Mouse (Mus musculus) midbrain, postnatal 0 days (tissue): ENCODE measurements around the gene Sbk3. TPM values are rescaled to one million over a fixed set of nuclear protein-coding genes. Genes with fewer than 3 reads are reported as not detected.

ENCODE experiments used
- ATAC-seq: fragments of 200-750 bp; cut with Nextera tagmentation; 2 replicates; pipeline ENCODE4 v1.8.0; 2017; ENCODE audit warnings: moderate number of reproducible peaks, mild to moderate bottlenecking, moderate TSS enrichment, moderate library complexity; ENCODE audit not compliant: low FRiP score
- DNase-seq: peaks from one replicate; pipeline ENCODE4 v3.0.0-alpha.2; 2015; ENCODE audit warnings: low spot score
- H3K27ac ChIP-seq: fragments of 300-500 bp; sonication (generic); 2 replicates; pipeline ENCODE4 v1.5.1; 2014; ENCODE audit warnings: low read depth, mild to moderate bottlenecking, low read length, mixed read lengths
- H3K27me3 ChIP-seq: fragments of 300-500 bp; sonication (generic); 2 replicates; pipeline ENCODE4 v1.6.1; 2014; ENCODE audit warnings: low read length, control low read depth, mixed read lengths; ENCODE audit not compliant: insufficient read depth
- H3K36me3 ChIP-seq: fragments of 300-500 bp; sonication (generic); 2 replicates; pipeline ENCODE4 v1.6.1; 2014; ENCODE audit warnings: low read length, control low read depth, mixed read lengths; ENCODE audit not compliant: insufficient read depth
- H3K4me1 ChIP-seq: fragments of 300-500 bp; sonication (generic); 2 replicates; pipeline ENCODE4 v1.6.1; 2014; ENCODE audit warnings: mild to moderate bottlenecking, control low read depth, antibody characterized with exemption, low read length, mixed read lengths; ENCODE audit not compliant: insufficient read depth
- H3K4me2 ChIP-seq: fragments of 300-500 bp; sonication (generic); 2 replicates; pipeline ENCODE4 v1.6.1; 2014; ENCODE audit warnings: low read depth, mild to moderate bottlenecking, low read length, mixed read lengths; ENCODE audit not compliant: poor library complexity, severe bottlenecking
- H3K4me3 ChIP-seq: fragments of 300-500 bp; sonication (generic); 2 replicates; pipeline ENCODE4 v1.5.1; 2014; ENCODE audit warnings: low read depth, mild to moderate bottlenecking, low read length, moderate library complexity
- H3K9ac ChIP-seq: fragments of 300-500 bp; sonication (generic); replicated peaks from 2 replicates; pipeline ENCODE4 v1.6.1; 2014; ENCODE audit warnings: mild to moderate bottlenecking, low read length, moderate library complexity, mixed read lengths; ENCODE audit not compliant: poor library complexity, severe bottlenecking
- H3K9me3 ChIP-seq: fragments of 300-500 bp; sonication (generic); 2 replicates; pipeline ENCODE4 v1.6.1; 2016; ENCODE audit warnings: low read length, control low read depth
- CTCF ChIP-seq: IDR thresholded peaks from 2 replicates; pipeline ENCODE4 v1.5.1; 2016; ENCODE audit warnings: antibody characterized with exemption, mild to moderate bottlenecking
- WGBS: fragments of 180-500 bp; shearing (Covaris S2); extraction: QIAGEN DNeasy Blood & Tissue Kit; methylation state at CpG from one replicate; pipeline ENCODE4 v1.1.7; 2014; 5-methylcytosine and 5-hydroxymethylcytosine counted together
- polyA plus RNA-seq: library from polyadenylated mRNA; unstranded; fragments of >200 nt; fragmentation: Nextera tagmentation; extraction: Ambion mirVana; gene quantifications from 2 replicates; pipeline ENCODE4 v1.2.1, GENCODE M21; 2015
- total RNA-seq: library from RNA; depleted of rRNA; stranded (reverse); fragments of >200 nt; gene quantifications from 2 replicates; pipeline ENCODE4 v1.2.3, GENCODE M21; 2014; rRNA removed

Sbk3 gene
- total and polyA plus RNA-seq, 2 experiments from 2014 or later, result 0.46 to 0.49 TPM

- TF ChIP-seq CTCF, result no peak
- WGBS, result 88% methylated on average over 19 of the region's 19 CpGs
- ATAC-seq, result no peak
Observed at GRCm38 (mm10) chr7:4920496-4920895, 50.5 kb downstream of the Sbk3 start.

GRCm38 (mm10) chr7:4919971-4920370 lies 51.0 kb downstream of the Sbk3 start:
- Histone ChIP-seq H3K4me2 (no peak overlapping the region), H3K4me3 (no peak overlapping the region), H3K27me3 (no peaks in the 10 kb centered on the region), H3K27ac (no peak overlapping the region), H3K36me3 (peaks cover 23% of the 10 kb centered on the region), H3K9me3 (no peaks in the 10 kb centered on the region), H3K4me1 (peaks cover 37% of the 10 kb centered on the region), H3K9ac (no peak overlapping the region)
- no peak for TF ChIP-seq CTCF
- WGBS, result 93% methylated on average over 20 of the region's 21 CpGs
- DNase-seq, result no peak
- no peak for ATAC-seq

More at GRCm38 (mm10) chr7:4920496-4920895, 50.5 kb downstream of the Sbk3 start:
- H3K9me3 ChIP-seq, result no peaks in the 10 kb centered on the region
- H3K4me3 ChIP-seq, result no peak overlapping the region
- no peak for DNase-seq
- peak overlapping the region; percentile 99; the same call in 1 of the 2 replicates for H3K27ac ChIP-seq
- H3K4me2 ChIP-seq, result no peak overlapping the region
- H3K4me1 ChIP-seq, result peaks cover 39% of the 10 kb centered on the region
- H3K36me3 ChIP-seq, result peaks cover 23% of the 10 kb centered on the region
- H3K9ac ChIP-seq, result no peak overlapping the region
- no peaks in the 10 kb centered on the region for H3K27me3 ChIP-seq

GRCm38 (mm10) chr7:4919096-4919495 lies 51.9 kb downstream of the Sbk3 start:
- peaks cover 29% of the 10 kb centered on the region for H3K4me1 ChIP-seq
- H3K4me3 ChIP-seq, result no peak overlapping the region
- no peaks in the 10 kb centered on the region for H3K9me3 ChIP-seq
- no peak overlapping the region for H3K9ac ChIP-seq
- DNase-seq, result no peak
- no peak overlapping the region for H3K27ac ChIP-seq
- TF ChIP-seq CTCF, result no peak
- WGBS, result 96% methylated on average over 17 of the region's 21 CpGs
- H3K4me2 ChIP-seq, result no peak overlapping the region
- ATAC-seq, result no peak
- H3K27me3 ChIP-seq, result no peaks in the 10 kb centered on the region
- peaks cover 23% of the 10 kb centered on the region for H3K36me3 ChIP-seq

GRCm38 (mm10) chr7:4918681-4919080 lies 52.3 kb downstream of the Sbk3 start:
- Histone ChIP-seq H3K27me3 (no peaks in the 10 kb centered on the region), H3K27ac (no peak overlapping the region), H3K4me1 (peaks cover 25% of the 10 kb centered on the region), H3K36me3 (peaks cover 23% of the 10 kb centered on the region), H3K4me2 (no peak overlapping the region), H3K9me3 (no peaks in the 10 kb centered on the region), H3K4me3 (no peak overlapping the region), H3K9ac (no peak overlapping the region)
- no peak for TF ChIP-seq CTCF
- DNase-seq, result no peak
- ATAC-seq, result no peak
- WGBS, result 94% methylated on average over 15 of the region's 15 CpGs

- WGBS, result 91% methylated on average over 2 of the region's 2 CpGs
- no peak overlapping the region for H3K27ac ChIP-seq
- no peak for ATAC-seq
- H3K4me3 ChIP-seq, result no peak overlapping the region
- no peak overlapping the region for H3K9ac ChIP-seq
- DNase-seq, result no peak
- no peaks in the 10 kb centered on the region for H3K27me3 ChIP-seq
- H3K4me1 ChIP-seq, result peaks cover 18% of the 10 kb centered on the region
- TF ChIP-seq CTCF, result no peak
- H3K9me3 ChIP-seq, result no peaks in the 10 kb centered on the region
- H3K4me2 ChIP-seq, result no peak overlapping the region
- peaks cover 23% of the 10 kb centered on the region for H3K36me3 ChIP-seq
Observed at GRCm38 (mm10) chr7:4917494-4917893, 53.5 kb downstream of the Sbk3 start.

GRCm38 (mm10) chr7:4915669-4916416 lies 55.1 kb downstream of the Sbk3 start:
- Histone ChIP-seq H3K27me3 (no peaks in the 10 kb centered on the region), H3K9ac (peak overlapping the region; percentile 74), H3K36me3 (peaks cover 23% of the 10 kb centered on the region), H3K4me3 (peak overlapping the region; percentile 57), H3K4me1 (peaks cover 8% of the 10 kb centered on the region; the same call in 1 of the 2 replicates), H3K27ac (peak overlapping the region; percentile 98), H3K9me3 (no peaks in the 10 kb centered on the region), H3K4me2 (peak overlapping the region; percentile 44)
- DNase-seq (peak; percentile 67), ATAC-seq (peak; percentile 11)
- no peak for TF ChIP-seq CTCF
- 5% methylated on average over 14 of the region's 14 CpGs for WGBS

Other genes starting within 250 kb of the Sbk3 start
Only the 30 nearest of the 33 such genes appear.
- gene Cox6b2, start 218.1 kb downstream of the Sbk3 start, total RNA-seq, result 6.8 and 12.1 TPM in 2 replicates
- gene Cox6b2, start 218.1 kb downstream of the Sbk3 start, polyA plus RNA-seq, result 33.6 and 43.9 TPM in 2 replicates
- not detected in 2 replicates for gene Fam71e2, start 199.9 kb downstream of the Sbk3 start, total RNA-seq
- not detected in 2 replicates for gene Fam71e2, start 199.9 kb downstream of the Sbk3 start, polyA plus RNA-seq
- gene Il11, start 188.3 kb downstream of the Sbk3 start, total RNA-seq, result 1.4 and 2.0 TPM in 2 replicates
- 1.7 and 2.5 TPM in 2 replicates for gene Il11, start 188.3 kb downstream of the Sbk3 start, polyA plus RNA-seq
- gene Tmem190, start 188.2 kb downstream of the Sbk3 start, total RNA-seq, result not detected in 2 replicates
- gene Tmem190, start 188.2 kb downstream of the Sbk3 start, polyA plus RNA-seq, result 0.39 and 0.48 TPM in 2 replicates
- 14.6 and 16.6 TPM in 2 replicates for gene Tmem238, start 181.5 kb downstream of the Sbk3 start, total RNA-seq
- gene Tmem238, start 181.5 kb downstream of the Sbk3 start, polyA plus RNA-seq, result 16.0 and 18.2 TPM in 2 replicates
- gene Rpl28, start 178.3 kb downstream of the Sbk3 start, total RNA-seq, result 131 and 177 TPM in 2 replicates
- 289 TPM in 2 replicates for gene Rpl28, start 178.3 kb downstream of the Sbk3 start, polyA plus RNA-seq
- 264 and 276 TPM in 2 replicates for gene Ube2s, start 158.6 kb downstream of the Sbk3 start, total RNA-seq
- gene Ube2s, start 158.6 kb downstream of the Sbk3 start, polyA plus RNA-seq, result 207 and 210 TPM in 2 replicates
- gene Shisa7, start 126.5 kb downstream of the Sbk3 start, total RNA-seq, result 51.4 and 68.5 TPM in 2 replicates
- 9.3 and 10.1 TPM in 2 replicates for gene Shisa7, start 126.5 kb downstream of the Sbk3 start, polyA plus RNA-seq
- gene Isoc2b, start 100.9 kb downstream of the Sbk3 start, total RNA-seq, result 1.0 and 2.0 TPM in 2 replicates
- 3.7 and 5.8 TPM in 2 replicates for gene Isoc2b, start 100.9 kb downstream of the Sbk3 start, polyA plus RNA-seq
- gene Isoc2a, start 94.0 kb downstream of the Sbk3 start, total RNA-seq, result 5.8 and 7.7 TPM in 2 replicates
- gene Isoc2a, start 94.0 kb downstream of the Sbk3 start, polyA plus RNA-seq, result 0.38 and 0.52 TPM in 2 replicates
- 0.57 TPM in 1 of 2 replicates, not detected in the other for gene Gm36210, start 64.7 kb downstream of the Sbk3 start, total RNA-seq
- 0.32 and 0.43 TPM in 2 replicates for gene Gm36210, start 64.7 kb downstream of the Sbk3 start, polyA plus RNA-seq
- 10.6 and 12.3 TPM in 2 replicates for gene Zfp628, start 56.0 kb downstream of the Sbk3 start, total RNA-seq
- gene Zfp628, start 56.0 kb downstream of the Sbk3 start, polyA plus RNA-seq, result 5.1 and 5.6 TPM in 2 replicates
- 44.8 and 49.7 TPM in 2 replicates for gene Nat14, start 49.1 kb downstream of the Sbk3 start, total RNA-seq
- gene Nat14, start 49.1 kb downstream of the Sbk3 start, polyA plus RNA-seq, result 33.2 and 35.9 TPM in 2 replicates
- gene Ssc5d, start 45.4 kb downstream of the Sbk3 start, total RNA-seq, result 1.9 and 3.4 TPM in 2 replicates
- 1.2 and 1.6 TPM in 2 replicates for gene Ssc5d, start 45.4 kb downstream of the Sbk3 start, polyA plus RNA-seq
- gene Sbk2, start 6.8 kb downstream of the Sbk3 start, total RNA-seq, result 0.49 TPM in 1 of 2 replicates, not detected in the other
- 0.20 TPM in 1 of 2 replicates, not detected in the other for gene Sbk2, start 6.8 kb downstream of the Sbk3 start, polyA plus RNA-seq
- gene Zfp579, start 25.0 kb upstream of the Sbk3 start, total RNA-seq, result 53.2 and 54.3 TPM in 2 replicates
- gene Zfp579, start 25.0 kb upstream of the Sbk3 start, polyA plus RNA-seq, result 43.1 and 43.3 TPM in 2 replicates
- gene Zfp524, start 43.2 kb upstream of the Sbk3 start, total RNA-seq, result 3.9 and 7.3 TPM in 2 replicates
- gene Zfp524, start 43.2 kb upstream of the Sbk3 start, polyA plus RNA-seq, result 2.9 and 3.5 TPM in 2 replicates
- 35.5 and 36.1 TPM in 2 replicates for gene Fiz1, start 43.5 kb upstream of the Sbk3 start, total RNA-seq
- 22.8 and 25.7 TPM in 2 replicates for gene Fiz1, start 43.5 kb upstream of the Sbk3 start, polyA plus RNA-seq
- not detected in 2 replicates for gene Gm44973, start 44.3 kb upstream of the Sbk3 start, total RNA-seq
- gene Gm44973, start 44.3 kb upstream of the Sbk3 start, polyA plus RNA-seq, result 1.2 and 2.6 TPM in 2 replicates
- gene Zfp865, start 49.2 kb upstream of the Sbk3 start, total RNA-seq, result 35.0 and 48.4 TPM in 2 replicates
- gene Zfp865, start 49.2 kb upstream of the Sbk3 start, polyA plus RNA-seq, result 5.5 and 6.8 TPM in 2 replicates
- 65.6 and 68.8 TPM in 2 replicates for gene Ccdc106, start 49.4 kb upstream of the Sbk3 start, total RNA-seq
- 75.4 and 77.3 TPM in 2 replicates for gene Ccdc106, start 49.4 kb upstream of the Sbk3 start, polyA plus RNA-seq
- not detected in 2 replicates for gene 4632433K11Rik, start 63.0 kb upstream of the Sbk3 start, total RNA-seq
- not detected in 2 replicates for gene 4632433K11Rik, start 63.0 kb upstream of the Sbk3 start, polyA plus RNA-seq
- gene Zfp784, start 67.3 kb upstream of the Sbk3 start, total RNA-seq, result 5.0 and 8.0 TPM in 2 replicates
- 4.3 and 5.4 TPM in 2 replicates for gene Zfp784, start 67.3 kb upstream of the Sbk3 start, polyA plus RNA-seq
- gene Zfp580, start 80.4 kb upstream of the Sbk3 start, total RNA-seq, result 55.6 and 77.7 TPM in 2 replicates
- 154 and 157 TPM in 2 replicates for gene Zfp580, start 80.4 kb upstream of the Sbk3 start, polyA plus RNA-seq
- gene U2af2, start 91.0 kb upstream of the Sbk3 start, total RNA-seq, result 157 and 161 TPM in 2 replicates
- 74.7 and 78.2 TPM in 2 replicates for gene U2af2, start 91.0 kb upstream of the Sbk3 start, polyA plus RNA-seq
- 399 and 484 TPM in 2 replicates for gene Epn1, start 109.1 kb upstream of the Sbk3 start, total RNA-seq
- gene Epn1, start 109.1 kb upstream of the Sbk3 start, polyA plus RNA-seq, result 130 and 134 TPM in 2 replicates
- gene Rfpl4, start 145.8 kb upstream of the Sbk3 start, total RNA-seq, result not detected in 2 replicates
- not detected in 2 replicates for gene Rfpl4, start 145.8 kb upstream of the Sbk3 start, polyA plus RNA-seq
- gene Rasl2-9, start 154.8 kb upstream of the Sbk3 start, total RNA-seq, result 1.3 TPM in 1 of 2 replicates, not detected in the other
- gene Rasl2-9, start 154.8 kb upstream of the Sbk3 start, polyA plus RNA-seq, result 0.57 and 0.72 TPM in 2 replicates
- not detected in 2 replicates for gene Vmn1r55, start 178.5 kb upstream of the Sbk3 start, total RNA-seq
- gene Vmn1r55, start 178.5 kb upstream of the Sbk3 start, polyA plus RNA-seq, result not detected in 2 replicates
- not detected in 2 replicates for gene Vmn1r56, start 225.6 kb upstream of the Sbk3 start, total RNA-seq
- not detected in 2 replicates for gene Vmn1r56, start 225.6 kb upstream of the Sbk3 start, polyA plus RNA-seq